Mouse (Mus musculus): ENCODE measurements around the gene Tldc2. TPM values are rescaled to one million over a fixed set of nuclear protein-coding genes. Genes with fewer than 3 reads are reported as not detected.

Tldc2 gene
- polyA plus RNA-seq (2012; ENCODE audit: insufficient read depth, insufficient read length, missing spikeins) = not detected in 2 replicates

DNA sequence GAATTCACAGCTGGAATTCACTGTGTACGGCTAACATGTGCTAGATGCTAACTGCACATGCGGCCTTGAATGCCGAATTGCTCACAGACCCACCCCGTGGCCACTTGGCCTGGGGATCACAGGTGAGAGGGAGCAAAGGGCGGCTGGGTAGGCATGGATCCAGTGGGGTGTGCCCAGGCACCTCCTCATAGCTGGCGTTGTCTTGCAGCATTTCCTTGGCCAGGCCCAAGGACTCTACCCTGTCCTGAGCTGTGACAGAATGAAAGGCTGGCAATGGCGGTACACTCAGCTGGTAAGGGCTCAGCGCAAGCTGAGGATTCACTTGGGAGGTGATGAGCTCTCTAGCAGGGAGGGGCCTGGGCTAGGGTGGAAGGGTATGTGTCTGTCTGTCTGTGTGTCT, at the start of gene Tldc2:
Gene Tldc2, plus strand, starts transcription at position 260 of the 400 bp plus-strand sequence.
- no peak within 1 kb of the TSS for H3K27ac ChIP-seq (replicated peaks; ENCODE audit: low read depth, low read length)
- no peak within 1 kb of the TSS for H3K4me3 ChIP-seq (ENCODE audit: insufficient read depth, low read depth, low read length)
- no peaks in the 10 kb centered on the region for H3K4me1 ChIP-seq (ENCODE audit: control insufficient read depth, insufficient read depth, insufficient read length, low read length)

- Histone ChIP-seq H3K4me3 (ENCODE audit: insufficient read depth, low read depth, low read length) (no peak overlapping the region), H3K4me1 (ENCODE audit: control insufficient read depth, insufficient read depth, insufficient read length, low read length) (peaks cover 5% of the 10 kb centered on the region), H3K27ac (replicated peaks; ENCODE audit: low read depth, low read length) (no peak overlapping the region)
These were observed 49.6 kb upstream of the Tldc2 start for GRCm38 (mm10) chr2:157037303-157037702.

GRCm38 (mm10) chr2:157039900-157040648, 46.8 kb upstream of the Tldc2 start:
- H3K27ac ChIP-seq (replicated peaks; ENCODE audit: low read depth, low read length) = no peak overlapping the region
- peaks cover 5% of the 10 kb centered on the region for H3K4me1 ChIP-seq (ENCODE audit: control insufficient read depth, insufficient read depth, insufficient read length, low read length)
- no peak overlapping the region for H3K4me3 ChIP-seq (ENCODE audit: insufficient read depth, low read depth, low read length)

- Histone ChIP-seq H3K4me3 (ENCODE audit: insufficient read depth, low read depth, low read length) (no peak overlapping the region), H3K4me1 (ENCODE audit: control insufficient read depth, insufficient read depth, insufficient read length, low read length) (peaks cover 5% of the 10 kb centered on the region), H3K27ac (replicated peaks; ENCODE audit: low read depth, low read length) (no peak overlapping the region)
These were observed 46.2 kb upstream of the Tldc2 start for GRCm38 (mm10) chr2:157040649-157041046.

- Histone ChIP-seq H3K4me1 (ENCODE audit: control insufficient read depth, insufficient read depth, insufficient read length, low read length) (peaks cover 4% of the 10 kb centered on the region), H3K27ac (replicated peaks; ENCODE audit: low read depth, low read length) (no peak overlapping the region), H3K4me3 (ENCODE audit: insufficient read depth, low read depth, low read length) (no peak overlapping the region)
These were observed 45.4 kb upstream of the Tldc2 start for GRCm38 (mm10) chr2:157041421-157041820.

DNA sequence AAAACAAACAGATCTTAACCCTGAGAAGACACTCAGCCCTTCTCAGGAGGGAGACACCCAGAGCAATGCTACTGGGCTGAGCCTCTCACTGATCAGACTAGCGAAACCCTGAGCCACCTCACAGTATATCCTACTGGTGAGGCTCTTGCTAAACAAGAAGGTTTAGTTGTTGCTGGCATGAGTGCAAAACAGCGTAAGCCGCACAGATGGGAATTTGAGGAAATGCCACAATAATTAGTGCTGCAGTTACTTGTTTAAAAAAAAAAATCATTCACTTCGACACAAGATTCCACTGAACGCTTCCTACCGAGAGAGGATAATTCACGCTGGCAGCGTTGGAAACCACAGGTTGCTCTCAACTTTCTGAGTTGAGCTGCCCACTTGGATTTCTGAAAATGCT, 43.3 kb upstream of the Tldc2 start:
- peaks cover 2% of the 10 kb centered on the region for H3K4me1 ChIP-seq (ENCODE audit: control insufficient read depth, insufficient read depth, insufficient read length, low read length)
- no peak overlapping the region for H3K4me3 ChIP-seq (ENCODE audit: insufficient read depth, low read depth, low read length)
- H3K27ac ChIP-seq (replicated peaks; ENCODE audit: low read depth, low read length) = no peak overlapping the region

DNA sequence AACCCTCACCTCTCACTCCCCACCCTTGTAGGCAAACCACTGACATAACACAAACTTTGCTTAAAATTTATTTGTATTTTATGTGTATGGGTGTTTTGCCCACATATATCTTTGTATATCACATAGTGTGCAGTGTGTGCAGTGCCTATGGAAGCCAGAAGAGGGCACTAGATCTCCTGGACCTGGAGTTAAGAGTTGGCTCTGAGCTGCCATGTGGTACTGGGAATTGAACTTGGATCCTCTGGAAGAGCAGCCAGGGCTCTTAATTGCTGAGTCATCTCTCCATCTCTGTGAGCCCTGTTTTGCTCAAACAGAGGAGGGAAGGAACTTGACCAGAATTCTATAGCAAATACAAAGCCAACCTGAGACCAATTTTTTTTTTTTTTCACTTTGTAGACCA, 42.9 kb upstream of the Tldc2 start:
- peaks cover 3% of the 10 kb centered on the region for H3K4me1 ChIP-seq (ENCODE audit: control insufficient read depth, insufficient read depth, insufficient read length, low read length)
- no peak overlapping the region for H3K27ac ChIP-seq (replicated peaks; ENCODE audit: low read depth, low read length)
- no peak overlapping the region for H3K4me3 ChIP-seq (ENCODE audit: insufficient read depth, low read depth, low read length)

- H3K4me3 ChIP-seq (ENCODE audit: insufficient read depth, low read depth, low read length) = no peak overlapping the region
- H3K4me1 ChIP-seq (ENCODE audit: control insufficient read depth, insufficient read depth, insufficient read length, low read length) = peaks cover 3% of the 10 kb centered on the region; the same call in 1 of the 2 replicates
- no peak overlapping the region for H3K27ac ChIP-seq (replicated peaks; ENCODE audit: low read depth, low read length)
These were observed 40.9 kb upstream of the Tldc2 start for GRCm38 (mm10) chr2:157045932-157046331.

DNA sequence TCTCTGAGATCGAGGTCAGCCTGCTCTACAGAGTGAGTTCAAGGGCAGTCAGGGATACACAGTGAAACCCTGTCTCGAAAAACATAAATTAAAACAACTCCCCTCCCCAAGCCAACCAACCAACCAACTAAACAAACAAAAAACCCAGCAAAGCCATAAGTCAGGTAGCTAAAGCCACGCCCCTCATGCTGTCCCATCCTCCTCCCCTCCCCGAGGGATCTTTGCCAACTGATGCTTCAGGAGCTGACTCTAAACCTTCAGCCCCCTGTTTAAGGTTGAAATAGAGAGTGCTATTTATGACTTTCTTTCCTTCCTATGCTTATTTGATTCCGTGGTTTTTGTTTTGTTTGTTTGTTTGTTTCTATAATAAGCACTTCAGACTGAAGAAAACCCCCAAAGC, 39.9 kb upstream of the Tldc2 start:
- Histone ChIP-seq H3K27ac (replicated peaks; ENCODE audit: low read depth, low read length) (no peak overlapping the region), H3K4me3 (ENCODE audit: insufficient read depth, low read depth, low read length) (no peak overlapping the region), H3K4me1 (ENCODE audit: control insufficient read depth, insufficient read depth, insufficient read length, low read length) (peaks cover 3% of the 10 kb centered on the region; the same call in 1 of the 2 replicates)

- Histone ChIP-seq H3K4me1 (ENCODE audit: control insufficient read depth, insufficient read depth, insufficient read length, low read length) (peaks cover 3% of the 10 kb centered on the region; the same call in 1 of the 2 replicates), H3K27ac (replicated peaks; ENCODE audit: low read depth, low read length) (no peak overlapping the region), H3K4me3 (ENCODE audit: insufficient read depth, low read depth, low read length) (no peak overlapping the region)
These were observed 38.3 kb upstream of the Tldc2 start for GRCm38 (mm10) chr2:157048395-157049181.

GRCm38 (mm10) chr2:157049831-157050243, 37.0 kb upstream of the Tldc2 start:
- peaks cover 11% of the 10 kb centered on the region for H3K4me1 ChIP-seq (ENCODE audit: control insufficient read depth, insufficient read depth, insufficient read length, low read length)
- H3K27ac ChIP-seq (replicated peaks; ENCODE audit: low read depth, low read length) = no peak overlapping the region
- H3K4me3 ChIP-seq (ENCODE audit: insufficient read depth, low read depth, low read length) = no peak overlapping the region

GRCm38 (mm10) chr2:157052448-157052847, 34.4 kb upstream of the Tldc2 start:
- no peak overlapping the region for H3K27ac ChIP-seq (replicated peaks; ENCODE audit: low read depth, low read length)
- peaks cover 20% of the 10 kb centered on the region for H3K4me1 ChIP-seq (ENCODE audit: control insufficient read depth, insufficient read depth, insufficient read length, low read length)

DNA sequence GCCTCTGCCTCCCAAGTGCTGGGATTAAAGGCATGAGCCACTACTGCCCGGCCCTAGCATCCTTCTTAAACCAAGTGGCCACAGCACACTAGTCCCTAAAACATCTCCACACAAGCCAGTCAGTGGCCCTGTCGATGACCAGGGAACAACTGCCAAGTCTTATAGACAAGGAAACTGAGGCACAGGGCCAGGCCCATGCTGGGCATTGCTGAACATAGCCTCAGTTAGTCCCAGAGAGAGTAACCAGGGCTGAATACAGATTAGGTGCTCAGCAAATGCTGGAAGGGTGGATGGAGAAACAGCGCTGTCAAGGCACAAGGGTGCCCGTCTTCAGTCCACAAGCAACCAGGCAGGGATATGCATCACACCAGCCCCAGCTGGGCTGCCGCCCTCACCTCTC, 33.7 kb upstream of the Tldc2 start:
- no peak overlapping the region for H3K4me3 ChIP-seq (ENCODE audit: insufficient read depth, low read depth, low read length)
- H3K27ac ChIP-seq (replicated peaks; ENCODE audit: low read depth, low read length) = no peak overlapping the region
- peaks cover 20% of the 10 kb centered on the region for H3K4me1 ChIP-seq (ENCODE audit: control insufficient read depth, insufficient read depth, insufficient read length, low read length)

More at GRCm38 (mm10) chr2:157052448-157052847, 34.4 kb upstream of the Tldc2 start:
- H3K4me3 ChIP-seq (ENCODE audit: insufficient read depth, low read depth, low read length) = no peak overlapping the region

- no peak overlapping the region for H3K4me3 ChIP-seq (ENCODE audit: insufficient read depth, low read depth, low read length)
- peak overlapping the region; percentile 73 for H3K27ac ChIP-seq (replicated peaks; ENCODE audit: low read depth, low read length)
- H3K4me1 ChIP-seq (ENCODE audit: control insufficient read depth, insufficient read depth, insufficient read length, low read length) = peaks cover 17% of the 10 kb centered on the region
These were observed 33.1 kb upstream of the Tldc2 start for GRCm38 (mm10) chr2:157053787-157054186.

DNA sequence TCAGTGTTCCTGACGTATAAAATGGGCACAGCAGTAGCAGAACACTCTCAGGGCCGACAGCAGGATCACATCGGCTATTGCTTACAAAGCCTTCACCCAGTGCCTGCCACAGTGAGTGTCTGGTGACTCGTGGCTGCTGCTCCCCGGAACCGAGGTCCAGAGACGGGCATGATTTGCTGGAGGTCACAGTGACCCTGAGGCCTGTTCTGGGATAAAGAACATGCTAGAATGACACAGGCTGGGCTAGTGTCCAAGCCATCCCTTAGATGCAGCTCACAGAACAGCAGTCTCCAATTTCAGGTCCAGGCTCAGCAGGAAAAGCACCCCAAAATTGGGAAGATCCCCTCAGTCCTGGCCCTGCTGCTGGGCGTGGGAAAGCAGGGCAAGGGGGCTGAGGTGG, 32.6 kb upstream of the Tldc2 start:
- H3K4me3 ChIP-seq (ENCODE audit: insufficient read depth, low read depth, low read length) = no peak overlapping the region
- H3K4me1 ChIP-seq (ENCODE audit: control insufficient read depth, insufficient read depth, insufficient read length, low read length) = peaks cover 17% of the 10 kb centered on the region
- peak overlapping the region; percentile 73 for H3K27ac ChIP-seq (replicated peaks; ENCODE audit: low read depth, low read length)

Measured in brown adipose tissue, adult 24 weeks (tissue).